Mouse (Mus musculus): ENCODE measurements around the gene Serpinb9.

GRCm38 (mm10) chr13:33005501-33006075 lies 2.5 kb downstream of the Serpinb9 start:
- TF ChIP-seq CTCF (IDR thresholded peaks at IDR 0.05; ENCODE audit: insufficient read depth, low read depth, low read length) (no peak), POLR2A (IDR thresholded peaks at IDR 0.05; ENCODE audit: insufficient read depth, low read depth, low read length) (no peak)

Measured in olfactory bulb, adult 2 months (tissue).